Mouse (Mus musculus) ES-E14 (cell line): ENCODE measurements around the gene Mbd5.

ENCODE experiments used
- CHD2 ChIP-seq: IDR thresholded peaks from 2 replicates; pipeline ENCODE4 v1.6.1; 2014; ENCODE audit warnings: mild to moderate bottlenecking, low read depth, low read length, inconsistent platforms
- HCFC1 ChIP-seq: IDR thresholded peaks from 2 replicates; pipeline ENCODE4 v1.6.1; 2012; ENCODE audit warnings: low read length, inconsistent platforms, borderline replicate concordance; ENCODE audit not compliant: insufficient read depth
- ZC3H11A ChIP-seq: IDR thresholded peaks from 2 replicates; pipeline ENCODE4 v1.6.1; 2012; ENCODE audit warnings: low read depth, mild to moderate bottlenecking, inconsistent platforms, low read length, borderline replicate concordance
- ZNF384 ChIP-seq: IDR thresholded peaks from 2 replicates; pipeline ENCODE4 v1.6.1; 2012; ENCODE audit warnings: low read depth, low read length, inconsistent platforms

DNA sequence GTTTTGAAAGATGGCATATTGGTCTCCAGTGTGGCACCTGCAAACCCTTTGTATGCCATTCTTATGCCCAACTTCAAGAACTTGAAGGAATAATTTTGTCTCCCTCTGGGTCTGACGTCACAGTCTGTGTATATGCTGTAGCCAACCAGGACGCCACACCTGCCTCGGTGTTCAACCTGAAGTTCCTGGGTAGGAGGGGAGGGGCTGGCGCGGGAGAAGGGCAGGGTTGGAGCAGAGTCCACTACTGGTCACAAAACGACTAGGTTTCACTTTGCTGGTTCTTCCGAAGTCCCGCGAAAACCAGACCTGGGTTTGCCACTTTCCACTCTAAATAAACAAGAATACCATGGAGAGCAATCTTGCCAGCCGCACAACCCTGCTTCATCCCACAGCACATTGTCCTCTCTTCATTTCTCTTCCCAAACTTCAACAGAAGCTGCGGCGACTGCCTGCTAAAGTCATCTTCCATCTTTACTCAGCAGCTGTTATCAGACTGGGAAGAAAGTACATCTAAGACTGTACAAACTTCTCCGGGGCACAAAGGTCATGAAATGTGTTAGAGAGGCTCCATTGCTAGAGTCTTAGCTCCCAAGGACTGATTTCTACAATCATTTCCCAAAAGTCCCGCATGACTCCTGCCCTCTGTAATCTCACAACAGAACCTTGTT is 417.7 kb downstream of the Mbd5 start:
- no peak for TF ChIP-seq CHD2
- TF ChIP-seq ZC3H11A = no peak
- TF ChIP-seq HCFC1 = no peak
- TF ChIP-seq ZNF384 = no peak
